Mouse (Mus musculus) kidney, adult 8-10 months (tissue): Measurements from ENCODE around the gene 3110082J24Rik.

ENCODE experiments used
- DNase-seq, 2 experiments: peaks; one replicate each; pipeline ENCODE4 v3.0.0; 2022

Gene 3110082J24Rik

GRCm38 (mm10) chr5:30115718-30116117 is 9.8 kb upstream of the 3110082J24Rik start:
- no peak for DNase-seq

GRCm38 (mm10) chr5:30114761-30115140 is 8.9 kb upstream of the 3110082J24Rik start:
- DNase-seq = no peak

DNA sequence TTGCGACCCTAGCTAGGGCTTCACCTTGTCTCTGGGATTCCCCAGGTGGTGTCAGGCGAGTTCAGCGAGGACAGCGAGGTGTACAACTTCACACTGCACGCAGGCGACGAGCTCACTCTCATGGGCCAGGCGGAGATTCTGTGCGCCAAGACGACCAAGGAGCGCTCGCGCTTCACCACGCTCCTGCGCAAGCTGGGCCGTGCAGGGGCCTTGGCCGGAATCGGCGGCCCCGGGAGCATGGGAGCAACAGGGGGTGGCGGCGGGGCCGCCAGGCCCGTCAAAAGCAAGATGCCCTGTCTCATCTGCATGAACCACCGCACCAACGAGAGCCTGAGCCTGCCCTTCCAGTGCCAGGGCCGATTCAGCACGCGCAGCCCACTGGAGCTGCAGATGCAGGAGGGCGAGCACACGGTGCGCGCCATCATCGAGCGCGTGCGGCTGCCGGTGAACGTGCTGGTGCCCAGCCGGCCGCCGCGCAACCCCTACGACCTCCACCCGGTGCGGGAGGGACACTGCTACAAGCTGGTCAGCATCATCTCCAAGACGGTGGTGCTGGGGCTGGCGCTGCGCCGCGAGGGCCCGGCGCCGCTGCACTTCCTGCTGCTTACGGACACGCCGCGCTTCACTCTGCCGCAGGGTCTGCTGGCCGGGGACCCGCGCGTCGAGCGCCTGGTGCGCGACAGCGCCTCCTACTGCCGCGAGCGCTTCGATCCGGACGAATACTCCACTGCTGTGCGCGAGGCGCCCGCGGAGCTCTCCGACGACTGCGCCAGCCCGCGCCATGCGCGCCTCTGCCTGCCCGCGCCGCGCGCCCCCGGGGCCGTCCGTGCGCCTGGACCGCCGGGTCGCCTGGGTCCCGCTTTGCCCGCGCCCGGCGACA is 8.2 kb upstream of the 3110082J24Rik start:
- peak in 1 of 2 experiments; percentile 33 for DNase-seq

GRCm38 (mm10) chr5:30112533-30113068 is 6.7 kb upstream of the 3110082J24Rik start:
- no peak for DNase-seq

DNA sequence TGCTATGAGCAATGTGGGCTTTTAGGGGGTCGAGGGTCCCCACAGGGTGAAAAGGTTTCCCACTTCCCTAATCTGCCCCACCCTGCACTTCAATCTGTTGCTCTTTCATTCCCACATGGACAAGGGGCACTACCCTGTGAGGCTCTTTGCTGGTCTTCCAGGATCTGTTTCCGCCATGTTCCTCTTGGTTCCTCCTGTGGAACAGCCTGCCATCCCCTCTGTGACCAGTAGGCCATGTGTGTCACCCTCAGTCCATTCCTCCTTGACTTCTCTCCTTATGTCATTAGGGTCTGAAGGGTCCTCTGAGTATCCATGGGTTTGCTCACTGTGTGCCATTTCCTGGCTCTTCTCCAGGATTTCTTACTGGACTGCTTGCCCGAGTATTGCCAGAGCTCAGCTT is 5.9 kb upstream of the 3110082J24Rik start:
- DNase-seq = no peak

DNA sequence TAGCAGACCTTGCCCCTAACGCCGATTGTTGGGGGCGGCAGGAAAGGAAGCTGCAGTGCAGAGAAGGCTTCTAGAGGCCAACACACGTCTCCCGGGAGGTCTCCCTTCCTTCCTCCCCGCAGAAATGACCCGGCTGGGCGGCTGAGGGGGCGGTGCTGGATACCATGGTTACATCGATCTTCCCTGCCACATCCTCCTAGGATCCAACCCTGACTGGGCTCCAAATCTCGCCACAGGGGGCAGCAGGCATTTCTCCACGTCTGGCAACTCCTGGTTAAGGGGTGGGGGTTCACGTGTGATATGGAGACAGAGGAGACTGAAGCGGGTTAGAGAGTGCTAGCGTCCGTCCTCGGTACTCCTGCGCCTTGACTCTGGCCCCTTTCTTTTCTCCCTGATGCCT is 5.2 kb upstream of the 3110082J24Rik start:
- DNase-seq = no peak

GRCm38 (mm10) chr5:30110371-30111060 is 4.6 kb upstream of the 3110082J24Rik start:
- DNase-seq = no peak

DNA sequence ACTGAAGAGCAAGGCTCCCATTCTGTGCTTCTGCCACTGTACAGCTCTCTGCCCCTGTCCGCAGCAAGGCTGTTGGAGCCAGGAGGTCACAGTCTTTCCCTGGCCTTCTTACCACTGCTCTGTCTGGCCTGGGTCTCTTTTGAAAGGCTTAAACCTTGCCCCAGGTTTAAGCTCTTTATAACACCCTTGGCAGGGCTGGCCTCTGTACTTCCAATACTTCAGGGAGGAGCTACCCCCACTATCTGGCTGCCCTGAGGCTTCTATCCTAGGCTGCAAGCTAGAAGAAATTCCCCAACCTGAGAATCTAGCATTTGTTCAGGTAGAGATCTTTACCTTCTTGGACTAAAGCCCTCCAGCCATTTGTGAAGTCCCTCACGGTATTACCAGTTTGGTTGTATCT is 4.0 kb upstream of the 3110082J24Rik start:
- DNase-seq = no peak

DNA sequence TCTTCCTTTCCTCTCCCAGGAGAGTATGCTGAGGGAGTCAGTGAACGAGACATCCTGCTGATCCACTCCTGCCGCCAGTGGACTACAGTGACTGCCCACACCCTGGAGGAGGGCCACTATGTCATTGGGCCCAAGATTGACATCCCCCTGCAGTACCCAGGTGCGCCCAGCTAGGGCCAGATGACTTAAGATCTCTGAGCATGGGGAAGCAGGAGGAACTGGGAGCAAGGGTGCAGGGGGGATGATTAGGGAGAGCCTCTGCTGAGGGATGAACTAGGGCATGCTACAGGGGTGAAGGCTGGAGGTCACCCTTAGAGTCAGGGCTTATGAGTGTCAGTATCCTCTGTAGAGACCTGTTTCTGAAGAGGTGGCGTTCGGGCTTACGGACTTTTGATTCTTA is 2.3 kb upstream of the 3110082J24Rik start:
- DNase-seq = no peak

- DNase-seq = no peak
Observed at GRCm38 (mm10) chr5:30107611-30108041, 1.7 kb upstream of the 3110082J24Rik start.

- DNase-seq = no peak
Observed at GRCm38 (mm10) chr5:30107186-30107585, 1.3 kb upstream of the 3110082J24Rik start.

- DNase-seq = no peak
Observed at GRCm38 (mm10) chr5:30106756-30107155, 870 bp upstream of the 3110082J24Rik start.

DNA sequence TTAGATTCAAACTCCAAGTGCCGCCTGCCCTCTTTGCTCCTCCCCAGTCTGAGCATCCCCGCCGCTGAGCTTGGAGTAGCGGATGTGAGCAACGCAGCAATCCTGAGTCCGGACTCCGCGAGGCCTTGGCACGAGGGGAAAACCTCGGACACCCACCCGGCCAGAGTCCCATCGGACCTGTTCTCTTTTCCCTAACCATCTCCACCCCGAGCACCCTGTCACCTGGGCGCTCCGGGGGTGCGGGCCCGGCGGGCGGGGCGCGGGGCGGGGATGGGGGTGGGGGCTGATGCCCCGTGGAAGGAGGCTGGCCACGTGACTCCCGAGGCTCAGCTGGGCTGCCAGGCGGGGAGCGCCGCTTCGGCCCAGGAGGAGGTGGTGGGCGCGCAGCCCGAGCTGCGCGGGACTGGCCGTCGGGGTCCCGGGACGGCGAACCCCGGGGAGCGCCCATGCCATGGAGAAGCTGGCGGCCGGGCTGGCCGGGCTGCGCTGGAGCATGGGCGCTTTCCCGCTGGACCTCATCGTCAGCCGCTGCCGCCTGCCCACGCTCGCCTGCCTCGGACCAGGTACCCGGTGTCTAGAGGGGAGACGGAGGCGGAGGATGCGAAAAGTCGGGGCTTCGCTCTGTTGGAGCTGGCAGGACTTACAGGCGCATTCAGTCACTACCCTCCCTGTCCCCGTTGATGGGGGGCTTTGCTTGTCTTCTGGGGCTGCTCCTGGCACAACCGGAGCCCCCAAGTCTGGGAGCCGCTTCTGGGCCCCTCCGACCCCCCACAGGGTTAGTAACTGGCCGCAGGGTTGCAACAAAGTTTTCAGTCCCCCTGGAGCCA is 832 bp downstream of the 3110082J24Rik start, which contains the start of gene Garem2:
Garem2 (plus strand) TSS at position 321 of the 827 bp plus-strand sequence.
- DNase-seq = no peak

DNA sequence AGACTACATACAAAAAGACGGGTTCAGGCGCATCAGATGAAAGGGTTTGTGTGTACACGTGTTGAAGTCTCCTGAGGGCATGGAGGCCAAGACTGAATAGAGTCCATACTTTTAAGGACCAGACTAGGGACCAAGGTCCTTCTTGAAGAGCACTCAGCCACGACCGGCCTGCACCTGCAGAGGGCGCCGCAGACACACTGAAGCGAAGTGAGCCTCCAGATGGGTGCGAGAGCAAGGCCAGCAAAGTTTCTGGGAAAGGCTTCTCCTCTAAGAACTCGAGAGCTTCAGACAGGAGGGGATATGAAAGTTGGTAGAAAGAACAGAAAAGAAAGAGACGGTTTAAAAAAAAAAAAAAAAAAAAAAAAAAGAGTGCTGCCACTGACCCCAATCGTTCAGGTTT is 1.5 kb downstream of the 3110082J24Rik start:
- peak; percentile 34 to 54 for DNase-seq

DNA sequence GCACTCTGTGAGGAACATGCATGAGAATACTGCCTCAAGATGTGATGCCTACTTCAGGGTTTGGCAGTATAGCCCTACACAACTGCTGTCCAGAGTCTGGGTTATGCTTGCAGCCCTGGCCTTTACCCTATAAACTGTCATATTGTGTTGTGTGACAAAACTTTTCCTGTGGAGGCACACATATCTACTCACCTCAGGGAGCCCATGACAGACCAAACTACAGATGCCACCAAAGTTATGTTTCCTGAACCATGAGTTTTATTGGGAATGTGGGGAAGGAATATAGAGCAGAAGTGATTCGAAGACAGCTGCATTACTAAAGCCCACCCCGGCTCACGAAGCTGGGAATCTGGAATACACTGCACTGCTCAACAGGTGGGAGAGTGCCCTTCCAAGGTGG is 2.5 kb downstream of the 3110082J24Rik start:
- no peak for DNase-seq

DNA sequence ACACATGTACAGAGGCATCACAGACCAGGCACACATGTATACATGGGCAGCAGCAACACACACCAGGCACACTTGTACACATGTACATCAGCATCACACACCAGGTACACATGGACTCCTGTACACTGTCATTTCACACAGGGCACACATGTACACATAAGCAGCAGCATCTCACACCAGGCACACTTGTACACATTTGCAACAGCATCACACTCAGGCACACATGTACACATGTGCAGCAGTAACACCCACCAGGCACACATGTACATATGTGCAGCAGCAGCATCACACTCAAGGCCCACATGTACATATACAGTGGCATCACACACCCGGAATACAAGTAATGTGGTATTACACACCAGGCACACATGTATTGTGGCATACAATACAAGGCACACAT is 7.6 kb downstream of the 3110082J24Rik start:
- no peak for DNase-seq

GRCm38 (mm10) chr5:30095731-30096130 is 10.2 kb downstream of the 3110082J24Rik start:
- no peak for DNase-seq

GRCm38 (mm10) chr5:30094399-30094798 is 11.5 kb downstream of the 3110082J24Rik start:
- DNase-seq = no peak

GRCm38 (mm10) chr5:30092701-30093100 is 13.2 kb downstream of the 3110082J24Rik start:
- DNase-seq = no peak

DNA sequence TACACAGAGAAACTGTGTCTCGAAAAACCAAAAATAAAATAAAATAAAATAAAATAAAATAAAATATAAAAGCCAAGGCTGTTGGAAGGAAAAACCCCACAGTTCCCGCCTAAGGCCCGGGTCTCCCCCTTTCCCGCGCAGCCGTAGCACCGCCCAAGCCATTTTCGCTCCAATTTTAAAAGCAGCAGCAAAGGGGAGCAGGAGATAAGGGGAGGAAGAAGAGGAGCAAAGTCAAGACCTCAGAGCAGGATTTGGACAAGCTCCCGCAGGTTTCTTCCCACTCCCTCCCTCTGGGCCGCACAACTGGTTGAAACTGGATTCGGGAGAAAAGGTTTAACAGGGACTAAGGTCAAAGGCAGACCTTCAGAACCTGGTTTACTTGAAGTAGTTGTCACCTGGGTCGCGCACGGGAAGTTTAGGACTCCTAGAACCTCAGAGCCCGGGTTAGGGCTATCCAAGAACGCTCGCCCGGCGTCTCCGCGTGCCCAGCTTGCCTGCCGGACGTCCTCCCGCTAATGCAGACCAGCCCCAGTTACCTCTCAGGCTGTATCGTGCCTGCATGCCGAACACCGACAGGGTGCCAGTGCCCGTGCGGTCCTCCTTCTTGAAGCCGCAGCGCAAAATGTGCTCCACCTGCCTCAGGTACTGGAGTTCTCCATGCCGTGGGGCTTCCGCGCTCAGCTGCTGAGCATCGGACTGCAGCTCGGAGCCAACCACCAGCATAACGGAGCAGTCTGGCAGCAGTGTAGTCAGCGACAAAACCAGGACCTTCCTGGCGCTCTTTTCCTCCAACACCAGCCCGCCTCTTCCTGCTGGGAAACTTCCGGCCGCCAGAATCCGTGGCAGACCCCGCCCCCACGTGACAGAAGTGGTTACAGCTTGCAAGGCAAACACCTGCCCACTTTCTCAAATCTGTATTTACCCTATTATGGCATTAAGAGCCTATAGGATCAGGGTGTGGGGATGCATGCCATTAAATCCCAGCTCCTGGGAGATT is 32.8 kb downstream of the 3110082J24Rik start, which contains the start of gene Tyms:
Tyms (minus strand) TSS at position 793 of the 997 bp plus-strand sequence.
- DNase-seq = peak; percentile 74 to 85

DNA sequence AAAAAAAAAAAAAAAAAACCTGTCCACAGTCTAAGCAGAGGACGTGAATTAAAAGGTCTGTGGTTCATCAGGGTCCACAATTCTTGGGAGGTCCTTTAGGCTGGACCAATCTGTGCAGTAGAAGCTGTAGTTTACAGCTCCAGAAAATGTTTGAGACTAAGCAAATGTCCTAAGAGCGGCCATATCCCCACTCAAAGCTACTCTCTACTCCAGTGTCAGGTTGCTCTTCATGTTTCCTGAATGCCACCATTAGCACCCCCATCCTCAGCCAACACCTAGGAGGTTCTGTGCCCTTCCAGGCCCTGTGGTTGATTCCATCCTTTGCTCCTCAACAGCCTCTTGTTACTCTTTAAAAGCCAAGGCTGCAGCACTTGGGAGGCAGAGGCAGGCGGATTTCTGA is 33.5 kb downstream of the 3110082J24Rik start:
- no peak for DNase-seq
